Mouse (Mus musculus): ENCODE measurements around the gene Rhno1.

Gene Rhno1

DNA sequence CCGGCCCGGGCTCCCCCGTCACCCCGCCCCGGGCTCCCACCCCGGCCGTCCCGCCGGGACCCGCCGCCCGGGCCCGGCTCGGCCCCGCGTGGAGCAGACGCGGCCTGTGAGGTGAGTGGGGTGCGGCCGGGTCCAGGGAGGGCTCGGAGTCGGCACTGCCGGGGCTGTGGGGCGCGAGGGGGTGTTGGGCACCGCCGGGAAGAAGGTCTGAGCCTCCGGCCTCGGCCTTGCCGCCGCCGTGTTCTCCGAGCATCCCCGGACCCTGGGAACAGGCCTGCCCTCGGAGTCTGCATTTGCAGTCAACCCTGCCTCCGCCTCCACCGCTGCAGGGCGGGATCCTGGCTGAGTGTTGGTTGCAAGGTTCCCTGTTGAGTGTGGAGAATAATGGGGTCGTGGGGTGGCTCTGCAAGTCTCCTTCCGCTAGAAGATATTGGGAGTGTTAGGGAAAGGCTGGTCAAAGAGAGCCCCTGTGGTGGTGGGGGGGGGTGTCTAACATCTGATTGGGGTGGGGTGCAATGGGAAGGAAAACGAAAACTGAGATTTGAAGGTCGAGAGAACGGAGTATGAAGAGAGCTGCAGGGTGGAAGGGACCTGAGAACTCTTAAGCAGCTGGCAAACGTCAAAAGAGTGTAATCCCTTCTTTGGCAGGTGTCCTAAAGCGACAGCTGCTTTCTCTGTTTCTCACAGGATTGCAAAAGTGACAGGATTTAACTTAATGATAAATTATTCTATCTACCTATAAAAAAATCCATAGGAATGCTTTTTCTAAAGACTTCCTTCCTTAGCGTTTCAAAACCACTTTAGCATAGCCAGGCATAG, 505 bp upstream of the Rhno1 start:
- peak; percentile 84 for DNase-seq (ENCODE audit: low read depth, low spot score)

DNA sequence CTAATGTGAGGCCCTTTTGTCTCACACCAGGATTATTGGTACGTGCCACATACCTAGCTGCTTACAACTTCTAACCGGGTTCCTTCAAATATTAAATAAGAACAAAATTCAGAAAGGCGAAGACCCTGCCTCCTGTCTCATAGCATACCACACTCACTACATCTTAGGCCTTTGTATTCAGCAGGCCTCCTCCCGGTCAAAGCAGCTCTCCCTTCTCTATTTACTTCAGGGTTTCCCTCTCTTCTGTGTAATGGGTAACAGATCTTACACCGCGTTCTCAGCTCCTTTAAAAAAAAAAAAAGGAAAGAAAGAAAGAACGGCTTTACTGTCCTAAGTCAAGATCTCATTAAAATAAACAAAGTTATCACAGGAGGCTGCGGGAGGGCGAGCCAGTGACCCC, 810 bp downstream of the Rhno1 start:
- DNase-seq (ENCODE audit: low read depth, low spot score) = no peak

GRCm38 (mm10) chr6:128358999-128359398, 3.7 kb downstream of the Rhno1 start:
- peak; percentile 79 for DNase-seq (ENCODE audit: low read depth, low spot score)

- DNase-seq (ENCODE audit: low read depth, low spot score) = peak; percentile 96
Measured at GRCm38 (mm10) chr6:128355726-128356416, 6.8 kb downstream of the Rhno1 start, which contains the start of gene Tulp3. Gene Tulp3, minus strand, starts transcription at chr6:128355851.

GRCm38 (mm10) chr6:128355201-128355681, 7.5 kb downstream of the Rhno1 start:
- DNase-seq (ENCODE audit: low read depth, low spot score) = peak; percentile 85

DNA sequence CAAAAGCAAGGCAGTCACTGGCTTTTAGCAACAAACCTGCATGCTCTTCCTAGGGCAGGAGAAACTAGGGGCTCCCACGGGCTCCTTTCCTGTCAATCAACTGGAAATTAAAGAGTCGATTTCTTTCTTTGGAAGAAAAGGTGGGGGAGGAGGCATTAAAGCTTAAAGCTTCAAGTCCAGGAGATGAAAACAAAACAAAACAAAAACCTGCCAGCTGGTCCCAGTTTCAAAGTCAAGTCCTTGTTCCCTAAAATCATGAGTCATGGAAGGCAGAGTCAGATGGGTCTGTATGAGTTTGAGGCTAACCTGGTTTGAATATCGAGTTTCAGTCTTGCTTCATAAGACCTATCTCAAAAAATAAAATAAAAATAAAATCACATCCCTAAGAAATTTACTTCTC, 8.6 kb downstream of the Rhno1 start:
- no peak for DNase-seq (ENCODE audit: low read depth, low spot score)

GRCm38 (mm10) chr6:128349711-128350110, 13.0 kb downstream of the Rhno1 start:
- DNase-seq (ENCODE audit: low read depth, low spot score) = no peak

DNA sequence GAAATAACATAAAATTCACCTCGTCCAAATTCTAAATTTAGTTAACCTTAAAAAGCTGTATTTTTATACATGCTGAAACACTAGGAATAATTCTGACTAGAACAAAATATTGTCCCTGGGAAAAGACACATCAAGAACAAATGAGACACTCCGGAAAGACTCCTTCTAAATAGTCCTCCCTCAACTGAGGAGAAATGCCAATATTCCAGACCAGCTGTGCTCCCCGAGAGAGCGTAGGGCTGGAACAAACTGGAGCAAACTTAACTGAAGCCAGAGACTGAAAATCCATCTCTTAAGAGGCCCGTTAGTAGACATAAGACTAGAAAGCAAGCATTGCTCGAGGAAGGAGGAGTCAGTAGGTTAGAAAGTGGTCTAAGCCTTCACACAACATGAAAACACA, 15.9 kb downstream of the Rhno1 start:
- DNase-seq (ENCODE audit: low read depth, low spot score) = no peak

- DNase-seq (ENCODE audit: low read depth, low spot score) = no peak
Measured at GRCm38 (mm10) chr6:128345623-128346022, 17.1 kb downstream of the Rhno1 start.

GRCm38 (mm10) chr6:128341956-128342723, 20.6 kb downstream of the Rhno1 start:
- DNase-seq (ENCODE audit: low read depth, low spot score) = peak; percentile 83

GRCm38 (mm10) chr6:128338876-128339275, 23.8 kb downstream of the Rhno1 start:
- no peak for DNase-seq (ENCODE audit: low read depth, low spot score)

DNA sequence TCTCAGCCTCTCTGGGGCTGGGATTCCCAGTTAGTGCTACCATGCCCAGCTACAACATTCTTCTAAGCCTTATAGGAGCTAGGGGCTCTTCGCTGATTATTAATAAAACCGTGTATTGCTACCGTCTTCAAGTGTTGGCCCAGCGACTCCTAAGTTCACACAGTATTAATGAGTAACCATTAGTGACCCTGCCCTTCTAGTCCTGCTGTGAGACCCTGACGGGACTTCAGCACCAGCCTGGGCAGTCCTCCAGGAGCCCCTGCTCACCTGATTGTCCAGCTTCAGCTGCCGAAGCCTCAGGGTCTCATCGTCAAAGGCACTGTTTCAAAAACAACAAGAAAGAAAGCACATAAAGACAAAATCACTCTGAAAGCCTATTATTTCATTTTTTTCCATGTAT, 25.2 kb downstream of the Rhno1 start:
- DNase-seq (ENCODE audit: low read depth, low spot score) = no peak

GRCm38 (mm10) chr6:128334397-128335124, 28.1 kb downstream of the Rhno1 start:
- peak; percentile 96 for DNase-seq (ENCODE audit: low read depth, low spot score)

GRCm38 (mm10) chr6:128318317-128318716, 44.4 kb downstream of the Rhno1 start:
- peak; percentile 81 for DNase-seq (ENCODE audit: low read depth, low spot score)

- peak; percentile 53 for DNase-seq (ENCODE audit: low read depth, low spot score)
Measured at GRCm38 (mm10) chr6:128315597-128315996, 47.1 kb downstream of the Rhno1 start.

DNA sequence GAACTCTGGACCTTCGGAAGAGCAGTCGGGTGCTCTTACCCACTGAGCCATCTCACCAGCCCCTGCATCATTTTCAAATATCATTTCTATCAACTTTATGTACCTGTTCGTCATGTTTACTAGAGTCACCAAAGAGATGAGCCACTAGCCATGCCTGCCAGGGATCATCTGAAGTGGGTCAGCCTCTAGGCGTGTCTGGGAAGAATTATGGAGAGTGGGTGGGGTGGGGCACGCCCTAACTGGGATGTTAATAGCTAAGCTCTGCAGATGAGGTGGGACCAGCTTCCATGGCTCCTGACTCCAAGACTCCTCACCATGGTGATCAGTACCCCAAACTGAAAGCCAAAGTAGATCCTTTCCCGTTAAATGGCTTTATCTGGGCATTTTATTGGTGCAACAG, 47.9 kb downstream of the Rhno1 start:
- peak; percentile 59 for DNase-seq (ENCODE audit: low read depth, low spot score)

DNA sequence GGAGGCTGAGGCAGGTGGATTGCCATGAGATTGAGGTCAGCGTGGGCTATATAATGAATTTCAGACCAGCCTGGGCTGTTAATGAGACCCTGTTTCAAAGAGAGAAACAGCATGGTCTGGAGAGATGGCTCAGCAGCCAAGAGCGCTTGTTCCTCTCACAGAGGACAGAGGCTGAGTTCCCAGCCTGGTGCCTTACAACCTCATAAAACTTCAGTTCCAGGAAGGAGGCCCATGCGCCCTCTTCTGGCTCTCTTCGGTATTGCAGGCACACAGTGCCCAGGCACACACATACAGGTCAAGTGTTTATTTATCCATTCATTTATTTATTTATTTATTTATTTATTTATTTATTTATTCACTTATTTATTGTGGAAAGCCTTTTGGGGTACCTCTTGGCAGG, 54.4 kb downstream of the Rhno1 start:
- peak; percentile 85 for DNase-seq (ENCODE audit: low read depth, low spot score)
